Mouse (Mus musculus) ovary, postnatal 10 days (tissue): Measurements from ENCODE around the gene Mapkapk5.

ENCODE experiments used
- DNase-seq: peaks from one replicate; pipeline ENCODE4 v3.0.0; 2022; ENCODE audit warnings: low spot score

Gene Mapkapk5

DNA sequence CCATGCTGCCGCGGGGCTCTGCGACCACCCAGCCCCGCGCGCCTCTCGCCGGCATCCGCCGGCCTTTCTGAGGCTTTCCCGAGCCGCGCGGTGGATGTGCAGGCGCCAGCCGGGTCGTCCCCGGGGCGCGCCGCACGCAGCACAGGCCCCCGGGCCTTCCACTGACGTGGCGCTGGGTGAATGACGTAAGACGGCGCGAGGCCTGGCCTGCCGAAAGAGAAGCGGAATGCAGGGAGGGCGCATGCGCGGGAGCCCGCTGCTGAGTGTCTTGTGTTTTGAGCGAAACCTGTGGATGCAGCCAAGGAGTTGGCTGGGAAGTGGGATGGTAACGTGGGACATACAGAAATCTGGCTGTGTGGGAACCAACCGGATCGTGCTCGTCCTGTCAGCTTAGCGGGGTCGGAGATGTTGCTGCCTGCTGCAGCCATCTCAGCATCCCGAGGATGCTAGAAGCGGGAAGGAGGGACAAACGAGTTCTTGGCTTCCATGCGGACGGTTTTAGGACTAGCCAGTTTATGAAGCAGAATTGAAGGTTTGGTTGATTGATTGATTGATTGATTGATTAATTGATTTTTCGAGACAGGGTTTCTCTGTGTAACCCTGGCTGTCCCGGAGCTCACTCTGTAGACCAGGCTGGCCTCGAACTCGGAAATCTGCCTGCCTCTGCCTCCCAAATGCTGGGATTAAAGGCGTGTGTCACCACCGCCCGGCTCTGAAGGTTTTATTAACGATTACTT lies at the start of gene Mapkapk5:
Gene Mapkapk5 (minus strand): TSS at position 113 of the 737 bp plus-strand sequence.
- DNase-seq: peak; percentile 100

DNA sequence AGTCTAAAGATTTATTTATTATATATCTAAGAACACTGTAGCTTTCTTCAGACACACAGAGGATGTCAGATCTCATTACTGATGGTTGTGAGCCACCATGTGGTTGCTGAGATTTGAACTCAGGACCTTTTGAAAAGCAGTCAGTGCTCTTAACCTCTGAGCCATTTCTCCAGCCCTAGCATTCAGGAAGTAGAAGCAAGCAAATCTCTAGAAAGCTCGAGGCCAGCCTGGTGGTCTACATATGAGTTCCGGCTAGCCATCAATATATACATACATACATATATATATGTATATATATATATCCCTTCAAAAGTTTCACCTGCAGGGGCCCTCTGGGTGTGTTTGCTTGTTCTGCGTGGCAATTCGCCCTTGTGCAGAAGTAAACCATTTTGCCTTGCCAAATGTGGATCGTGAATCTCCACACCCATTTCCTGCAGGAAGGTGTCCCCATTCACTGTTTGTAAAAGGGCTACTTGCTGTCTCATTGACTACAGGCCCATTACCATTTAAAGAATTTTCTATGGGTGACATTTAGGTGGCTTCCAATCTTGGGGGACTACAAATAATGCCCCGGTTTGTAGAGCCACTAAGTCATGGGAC lies 49.1 kb upstream of the Mapkapk5 start:
- DNase-seq: no peak

DNA sequence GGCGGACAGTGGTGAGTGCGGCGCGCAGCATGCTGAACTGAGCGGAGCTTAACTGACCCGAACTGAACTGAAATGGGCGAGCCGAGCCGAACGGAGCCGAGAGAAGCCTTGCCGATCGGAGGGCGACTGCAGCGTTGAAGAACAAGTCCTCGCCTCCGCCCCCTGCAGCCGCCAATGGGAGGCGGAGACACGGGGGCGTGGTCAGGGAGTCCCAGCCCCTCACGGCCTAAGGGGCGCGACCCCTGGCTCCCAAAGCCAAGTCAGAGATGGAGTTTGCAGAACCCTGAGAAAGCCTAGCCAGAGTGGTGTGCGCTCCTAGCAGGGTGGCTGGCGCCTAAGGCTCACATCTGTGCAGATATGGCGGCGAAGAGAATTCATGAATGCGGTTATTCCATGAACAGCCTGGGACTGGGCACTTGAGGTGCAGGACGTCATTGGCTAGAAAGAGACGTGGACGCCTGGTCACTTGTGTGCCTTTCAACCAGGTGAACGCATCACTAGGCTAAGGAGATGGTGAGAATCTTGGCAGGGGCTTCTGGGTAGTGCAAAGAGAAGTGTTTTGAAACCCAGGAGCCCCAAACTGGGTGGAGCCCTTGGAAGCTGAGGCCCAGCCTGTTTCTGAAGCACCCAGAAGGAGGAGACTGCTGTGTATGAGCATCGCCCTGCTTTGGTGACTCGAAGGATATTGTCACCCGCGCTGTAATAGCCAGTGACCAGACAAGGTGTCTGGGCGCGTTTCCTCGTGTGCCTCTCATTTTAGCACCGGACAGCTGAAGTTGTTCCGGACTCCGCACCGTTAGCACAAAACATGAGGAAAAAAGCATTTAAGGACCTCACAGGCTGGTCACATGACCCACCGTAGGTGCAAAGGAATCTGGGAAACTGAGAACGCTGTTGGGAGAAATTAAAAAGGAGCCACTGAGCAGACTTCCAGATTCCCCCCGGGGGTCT lies 48.0 kb upstream of the Mapkapk5 start, which contains the start of gene Aldh2:
Gene Aldh2 (minus strand): TSS at position 374 of the 951 bp plus-strand sequence.
- peak; percentile 64 for DNase-seq

DNA sequence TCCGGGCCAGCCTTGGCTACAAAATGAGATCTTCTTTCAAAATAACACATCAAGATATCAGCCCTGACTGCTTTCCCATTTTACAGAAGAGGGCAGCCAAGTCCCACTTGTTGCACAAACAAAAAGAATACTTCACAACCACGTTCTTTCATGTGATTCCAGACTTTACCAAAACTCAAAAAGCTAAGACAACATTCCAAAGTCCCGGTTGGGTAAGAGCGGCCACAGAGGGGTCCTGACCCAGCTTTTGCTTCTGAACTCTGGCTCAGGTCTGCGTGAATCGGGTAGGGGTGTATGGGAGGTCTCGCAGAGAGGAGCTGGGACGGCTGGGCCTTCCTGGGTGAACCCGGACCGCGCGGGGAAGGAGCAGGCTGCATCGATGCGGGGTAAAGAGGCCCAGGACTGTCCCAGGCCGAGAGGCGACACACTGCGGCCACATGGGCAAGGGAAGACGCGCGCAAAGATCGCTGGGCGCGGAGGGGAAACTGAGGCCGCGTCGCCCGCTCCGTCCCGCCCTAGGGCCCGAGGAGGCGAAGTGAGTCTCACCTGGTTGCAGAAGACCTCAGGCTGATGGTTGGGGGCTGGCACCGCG lies 47.2 kb upstream of the Mapkapk5 start:
- DNase-seq: no peak

DNA sequence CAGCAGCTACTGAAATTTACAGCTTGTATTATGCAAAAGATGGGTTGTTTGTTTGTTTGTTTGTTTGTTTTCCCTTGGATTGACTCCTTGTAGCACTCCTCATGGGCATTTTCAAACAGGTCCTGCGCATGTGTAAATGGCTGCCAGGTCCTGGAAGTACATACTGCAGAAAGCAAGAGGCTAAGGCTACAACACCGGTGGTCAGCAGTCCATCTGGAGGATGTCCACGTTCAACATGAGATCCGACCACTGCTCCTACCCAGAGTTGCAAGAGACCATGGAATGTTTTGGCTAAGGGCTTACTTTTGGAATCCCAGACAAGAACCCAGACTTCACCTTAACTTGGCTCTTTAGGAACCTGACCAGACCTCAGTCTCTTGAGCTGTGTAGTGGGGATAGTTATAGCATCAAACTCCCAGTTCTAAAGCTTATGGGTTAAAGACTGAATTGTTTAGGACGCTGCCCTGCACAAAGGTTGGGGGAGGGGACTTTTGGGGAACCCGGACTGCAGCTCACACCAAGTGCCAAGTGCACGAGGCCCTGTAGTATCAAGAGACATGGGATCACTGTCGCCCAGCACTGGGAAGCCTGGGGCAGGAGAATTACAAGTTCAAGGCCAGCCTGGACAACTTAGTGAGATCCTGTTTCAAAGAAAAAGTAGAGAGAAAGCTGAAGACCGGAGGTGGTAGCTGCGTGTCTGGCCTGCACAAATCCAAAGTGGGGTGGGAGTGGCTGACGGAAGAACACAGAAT lies 46.5 kb upstream of the Mapkapk5 start:
- DNase-seq: no peak

DNA sequence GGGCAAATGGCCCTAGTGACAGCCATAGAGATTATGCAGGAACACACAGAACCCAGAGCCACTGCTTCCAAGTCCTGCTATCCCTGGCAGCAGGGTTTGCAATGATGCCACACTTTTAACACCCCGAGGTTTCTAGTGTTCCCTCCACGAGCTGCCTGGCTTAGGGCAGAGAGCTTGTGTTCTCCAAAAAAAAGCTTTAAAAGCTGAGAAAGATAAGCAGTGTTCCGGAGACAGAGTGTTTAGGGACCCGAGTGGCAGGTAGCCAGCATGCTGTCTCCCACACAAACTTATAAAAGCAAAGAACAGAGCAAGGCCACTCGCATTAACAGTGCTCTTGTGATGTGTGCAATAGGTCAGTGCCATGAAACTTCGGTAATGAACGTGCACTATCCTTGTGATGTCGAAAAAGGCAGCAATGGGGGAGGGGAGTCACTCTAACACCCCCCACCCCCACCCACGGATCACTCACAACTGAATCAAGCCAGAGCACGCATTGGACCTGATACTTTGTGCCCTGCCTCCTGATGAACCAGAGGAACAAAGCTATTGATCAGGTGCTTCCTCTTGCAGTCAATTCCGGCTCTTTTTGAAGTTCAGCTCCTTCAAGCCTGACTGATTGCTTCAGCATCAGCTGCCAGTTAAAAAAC lies 45.8 kb upstream of the Mapkapk5 start:
- no peak for DNase-seq

DNA sequence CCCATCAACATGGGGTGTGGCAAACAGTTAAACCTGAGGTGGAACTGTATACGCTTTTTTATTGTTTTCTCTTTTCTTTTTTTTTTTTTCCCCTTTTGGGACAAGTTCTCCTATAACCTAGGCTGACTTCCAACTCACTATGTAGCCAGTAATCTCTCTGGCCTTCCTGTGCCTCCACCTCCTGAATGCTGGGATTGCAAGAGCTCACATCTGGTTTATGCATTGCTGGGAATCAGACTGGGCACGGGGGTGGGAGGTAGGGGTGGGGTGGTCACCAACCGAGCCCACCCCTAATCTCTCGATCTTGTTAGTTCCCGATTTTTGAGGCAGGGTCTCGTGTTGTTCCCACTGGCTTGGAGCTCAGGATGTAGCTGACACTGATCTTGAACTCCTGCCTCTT lies 44.2 kb upstream of the Mapkapk5 start:
- DNase-seq: no peak

DNA sequence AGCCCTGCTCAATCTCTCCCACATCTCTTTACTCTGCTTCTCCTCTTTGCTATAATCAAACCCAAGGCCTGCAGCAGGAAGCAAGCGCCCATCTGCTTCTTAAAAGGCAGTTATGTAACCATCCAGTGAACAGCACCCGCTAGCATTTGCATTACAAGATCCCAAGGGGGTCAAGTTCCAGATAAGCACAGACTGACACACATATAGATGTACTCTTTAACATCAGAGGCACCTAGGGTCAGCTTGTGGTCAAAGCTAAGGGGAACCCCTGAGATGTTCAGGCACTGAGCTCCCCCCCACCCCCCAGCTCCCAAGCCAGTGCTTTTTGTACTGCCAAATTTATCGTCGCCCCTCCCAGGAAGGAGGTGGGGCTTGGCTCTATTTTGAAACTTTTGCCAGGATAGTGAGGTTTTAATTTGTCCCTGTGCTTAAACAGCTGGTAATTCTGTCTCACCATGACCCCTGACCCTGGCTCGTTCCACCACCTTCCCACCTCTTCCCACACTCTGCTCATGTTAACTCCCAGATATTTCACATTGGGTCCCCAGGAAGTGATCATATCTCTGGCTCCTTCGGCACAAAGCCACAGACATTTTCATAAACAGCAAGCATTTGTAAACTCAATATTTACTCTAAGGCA lies 40.8 kb upstream of the Mapkapk5 start:
- no peak for DNase-seq

DNA sequence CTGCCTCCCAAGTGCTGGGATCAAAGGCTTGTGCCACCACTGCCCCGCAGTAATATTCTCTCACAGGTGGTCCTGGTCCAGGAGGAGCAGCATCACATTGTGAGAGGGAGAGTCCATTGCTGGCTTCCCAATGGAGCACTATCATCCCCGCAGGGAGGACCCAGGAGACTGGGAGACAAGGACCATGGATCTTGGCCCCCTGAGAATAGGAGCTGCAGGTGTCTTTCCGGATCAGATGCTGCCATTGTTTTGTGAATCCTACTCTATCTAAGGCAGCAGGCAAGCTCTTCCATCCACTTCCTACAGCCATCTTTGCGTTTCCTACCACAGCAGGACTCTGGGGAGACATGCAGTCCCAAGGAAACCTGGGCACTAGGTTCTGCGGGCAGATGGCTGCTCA lies 40.0 kb upstream of the Mapkapk5 start:
- DNase-seq: no peak

DNA sequence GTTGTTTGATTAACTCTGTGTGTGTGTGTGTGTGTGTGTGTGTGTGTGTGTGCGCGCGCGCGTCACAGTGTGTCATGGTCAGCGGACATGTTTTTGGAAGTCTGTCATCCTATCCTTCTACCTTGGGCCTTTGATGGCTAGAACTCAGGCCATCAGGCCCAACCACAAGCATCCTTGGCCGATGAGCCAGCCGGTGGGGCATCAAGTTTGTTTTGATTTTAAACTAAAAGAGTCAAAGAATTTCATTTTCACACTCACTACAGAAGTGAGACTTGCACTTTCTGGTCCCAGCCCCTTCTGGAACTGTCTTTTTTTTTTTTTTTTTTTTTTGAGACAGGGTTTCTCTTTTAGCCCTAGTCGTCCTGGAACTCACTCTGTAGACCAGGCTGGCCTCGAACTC lies 39.3 kb upstream of the Mapkapk5 start:
- DNase-seq: no peak

DNA sequence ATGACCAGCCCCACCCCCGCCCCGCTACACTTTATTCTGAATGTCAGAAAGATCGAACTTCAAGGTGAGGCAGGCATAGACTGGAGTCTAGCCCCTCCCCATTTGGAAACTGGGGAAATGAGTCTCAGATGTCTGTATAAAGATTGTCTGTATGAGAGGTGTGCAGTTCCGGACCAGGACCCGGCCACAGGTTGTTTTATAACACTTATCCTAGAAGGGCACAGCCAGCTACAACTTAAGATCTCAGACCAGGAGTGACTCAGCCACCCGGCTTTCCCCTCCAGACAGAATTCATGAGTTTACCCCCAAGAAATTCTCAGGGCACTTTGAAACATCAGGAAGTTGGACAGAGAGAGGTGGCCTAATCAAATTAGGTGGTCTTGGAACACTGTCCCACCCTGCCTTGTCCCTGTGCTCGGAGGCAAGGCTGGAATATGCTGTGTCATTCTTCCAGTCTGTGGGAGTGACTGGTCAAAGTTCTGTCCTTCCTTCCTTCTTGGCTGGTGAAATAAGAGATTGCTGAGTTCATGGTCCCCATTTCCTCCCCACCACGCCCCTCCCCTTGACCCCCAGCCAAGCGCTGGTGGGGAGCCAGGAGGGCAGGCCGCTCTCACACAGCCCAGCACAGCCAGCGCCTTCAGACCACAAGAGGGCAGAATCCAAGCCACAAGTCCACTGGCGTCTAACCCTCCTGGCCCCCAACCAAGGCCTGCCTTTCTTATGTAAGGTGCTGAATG lies 38.2 kb upstream of the Mapkapk5 start:
- DNase-seq: peak; percentile 85

DNA sequence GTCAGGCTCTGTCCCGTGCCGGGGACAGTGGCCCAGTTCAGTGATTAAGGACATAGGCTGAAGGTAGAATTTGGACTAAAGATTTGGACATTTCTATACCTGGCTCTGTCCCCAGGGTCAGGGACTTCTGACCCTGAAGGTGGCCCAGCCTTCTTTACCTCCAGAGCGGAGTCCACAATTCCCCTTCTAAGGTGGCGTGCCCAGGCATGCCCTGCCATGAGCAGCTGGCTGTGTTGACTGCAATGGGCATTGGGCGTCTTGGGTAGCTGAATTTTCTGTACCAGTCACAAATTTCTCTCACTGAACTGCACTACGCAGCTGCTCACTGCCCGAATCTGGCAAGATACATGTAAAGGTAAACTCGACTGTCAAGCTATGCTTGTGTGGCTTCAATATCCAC lies 36.2 kb upstream of the Mapkapk5 start:
- no peak for DNase-seq

DNA sequence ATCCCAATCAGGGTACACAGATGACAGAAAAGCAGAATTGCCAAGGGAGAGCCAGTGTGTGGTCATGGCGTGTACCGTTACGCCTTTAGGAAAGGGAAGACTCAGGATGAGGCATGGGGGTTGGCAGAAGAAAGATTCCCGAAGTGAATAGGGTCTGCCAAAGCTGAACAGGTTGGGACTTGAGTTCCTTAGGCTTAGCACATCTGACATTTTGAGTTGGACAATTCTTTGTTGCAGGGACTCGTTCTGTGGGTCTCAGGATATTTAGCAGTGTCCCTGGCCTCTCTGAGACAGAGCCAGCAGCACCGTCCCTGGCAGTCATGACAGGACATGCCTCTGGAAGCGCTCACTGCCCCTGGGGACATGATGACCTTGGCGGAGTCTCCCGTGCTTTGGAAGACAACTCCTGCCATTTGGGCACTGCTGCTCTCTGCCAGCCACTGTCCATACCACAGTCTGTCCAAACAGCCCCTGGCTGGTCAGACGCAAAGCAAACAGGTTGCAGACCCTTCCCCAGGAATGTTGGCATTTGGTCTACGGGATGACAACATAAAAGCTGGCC lies 31.3 kb upstream of the Mapkapk5 start:
- no peak for DNase-seq

DNA sequence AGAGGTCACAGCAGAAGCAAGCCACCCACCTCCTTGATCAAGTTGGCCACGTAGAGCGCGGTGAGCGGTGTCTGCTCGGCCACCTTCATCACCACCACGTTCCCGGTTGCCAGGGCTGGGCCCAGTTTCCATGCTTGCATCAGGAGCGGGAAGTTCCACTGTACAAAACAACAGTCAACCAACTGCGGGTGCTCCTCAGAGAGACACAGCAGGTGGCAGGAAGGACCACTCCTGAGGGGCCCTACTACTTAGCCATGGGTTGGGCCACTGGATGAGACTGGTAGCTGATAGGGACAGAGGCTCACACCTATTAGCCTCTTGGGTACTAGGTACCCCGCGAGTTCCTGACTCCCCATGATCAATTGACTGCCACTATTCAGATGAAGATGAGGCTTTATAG lies 30.2 kb upstream of the Mapkapk5 start:
- no peak for DNase-seq

DNA sequence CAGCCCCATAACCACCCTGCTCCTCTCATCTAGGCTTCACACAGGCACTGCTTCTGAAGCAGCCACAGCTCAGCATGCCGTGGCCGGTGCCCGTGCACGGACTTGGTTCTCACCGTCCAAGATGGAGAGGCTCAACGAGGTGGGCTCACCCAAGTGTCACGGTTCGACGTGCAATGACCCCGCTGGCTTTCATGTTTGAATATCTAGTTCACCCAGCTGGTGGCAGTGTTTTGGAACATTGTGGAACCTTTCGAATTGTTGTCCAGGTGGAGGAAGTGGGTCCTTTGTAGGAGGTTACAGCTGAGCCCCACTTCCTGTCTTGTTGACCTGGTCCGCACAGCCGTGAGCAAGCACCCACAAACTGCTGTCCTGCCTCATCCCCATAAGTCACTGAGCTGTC lies 28.4 kb upstream of the Mapkapk5 start:
- DNase-seq: no peak

DNA sequence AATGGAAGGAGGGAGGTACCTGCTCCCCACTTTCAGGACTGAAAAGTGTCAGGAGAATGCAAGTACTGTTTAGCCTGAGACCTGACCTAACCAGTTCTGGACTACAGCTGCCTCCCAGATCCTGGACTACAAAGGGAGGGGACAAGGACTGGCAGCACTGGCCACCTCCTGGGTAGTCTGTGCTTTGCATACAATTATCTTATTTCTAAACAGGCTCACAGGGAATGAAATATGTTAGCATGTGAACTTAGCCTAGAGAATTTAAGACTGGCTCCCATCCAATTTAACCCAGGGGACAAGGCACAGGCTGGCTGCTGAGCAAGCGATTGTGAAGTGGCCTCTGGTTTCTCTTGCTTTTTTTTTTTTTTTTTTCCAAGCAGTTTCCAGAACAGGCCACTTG lies 25.1 kb upstream of the Mapkapk5 start:
- no peak for DNase-seq

DNA sequence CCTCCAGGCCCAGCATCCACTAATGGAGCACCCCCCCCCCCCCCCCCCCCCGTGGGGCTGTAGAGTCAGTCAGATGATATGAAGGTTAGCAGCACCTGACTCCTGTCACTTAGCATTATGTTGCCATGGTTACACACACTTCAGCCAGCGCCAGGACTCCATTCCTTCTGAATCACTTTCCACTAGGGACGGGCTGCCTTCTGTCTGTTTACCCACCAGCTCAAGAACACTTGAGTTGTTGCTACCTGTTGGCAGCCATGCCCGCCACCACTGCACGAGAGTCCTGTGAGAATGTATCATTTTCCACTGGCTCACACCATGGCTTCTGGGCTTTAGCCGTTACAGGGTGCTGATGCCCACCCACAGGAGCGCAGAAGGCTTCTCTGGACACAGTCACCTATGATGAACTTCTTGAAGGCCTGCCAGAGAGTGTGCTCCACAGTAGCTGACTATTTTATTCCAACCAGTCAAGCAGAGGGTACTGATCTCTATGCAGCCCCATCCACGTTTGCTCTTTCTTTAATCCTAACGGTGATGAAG lies 24.2 kb upstream of the Mapkapk5 start:
- no peak for DNase-seq

DNA sequence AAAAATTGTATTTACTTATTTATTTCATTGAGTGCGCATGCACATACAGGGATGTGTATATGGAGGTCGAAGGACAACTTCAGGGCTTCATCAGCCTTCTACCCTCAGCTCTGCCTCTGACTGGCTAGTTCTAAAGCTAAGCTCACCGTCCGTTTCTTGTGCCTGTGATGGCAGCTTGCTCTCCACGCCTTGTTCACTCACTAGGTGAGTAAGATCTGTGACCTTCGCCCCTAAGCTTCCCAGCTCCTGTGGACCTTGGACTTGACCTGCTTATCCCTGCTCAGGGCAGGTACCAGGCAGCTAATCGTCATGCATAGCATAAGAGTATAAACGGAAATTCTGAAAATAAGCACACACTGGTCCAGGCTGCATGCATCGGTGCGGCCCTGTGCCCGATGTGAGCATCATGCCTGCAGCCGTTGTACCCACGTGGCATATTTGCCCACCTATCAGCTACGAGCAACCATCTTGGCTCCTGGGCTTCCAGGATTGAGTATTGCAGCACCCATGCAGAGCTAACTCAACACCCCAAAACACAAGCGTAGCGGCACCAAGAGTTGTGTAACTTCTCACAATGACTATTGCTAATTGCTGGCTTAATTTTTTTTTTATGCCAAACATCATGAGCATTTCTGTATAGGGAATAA lies 20.5 kb upstream of the Mapkapk5 start:
- no peak for DNase-seq

DNA sequence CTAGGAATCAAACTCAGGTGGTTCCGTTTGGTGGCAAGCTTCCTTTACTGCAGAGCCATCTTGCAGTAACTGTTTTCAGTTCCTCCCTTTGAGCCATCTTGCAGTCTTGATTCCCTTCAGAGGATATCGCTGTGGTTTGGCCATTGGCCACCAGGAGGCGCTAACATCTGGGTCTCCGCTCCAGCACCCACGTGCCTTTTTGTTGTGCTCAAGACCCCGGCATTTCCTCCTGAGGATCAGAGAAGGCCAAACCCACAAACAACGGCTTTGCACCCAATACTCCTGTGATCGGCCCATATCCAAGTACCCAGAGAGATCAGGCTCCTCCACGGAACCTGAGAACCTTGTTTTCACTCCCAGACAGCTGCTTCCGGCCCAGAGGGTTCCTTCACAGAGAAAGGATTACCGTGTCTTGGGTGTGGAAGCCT lies 18.8 kb upstream of the Mapkapk5 start:
- DNase-seq: peak; percentile 82
